Mouse (Mus musculus) B cell, adult 67 days (primary cell): Measurements from ENCODE around the gene Klhl4. TPM values are rescaled to one million over a fixed set of nuclear protein-coding genes. Genes with fewer than 3 reads are reported as not detected.

ENCODE experiments used
- total RNA-seq, 2 experiments: library from RNA; stranded (reverse); gene quantifications; 4 replicates each; pipeline ENCODE4 v1.2.4; 2023

The Klhl4 gene
- total RNA-seq: not detected

DNA sequence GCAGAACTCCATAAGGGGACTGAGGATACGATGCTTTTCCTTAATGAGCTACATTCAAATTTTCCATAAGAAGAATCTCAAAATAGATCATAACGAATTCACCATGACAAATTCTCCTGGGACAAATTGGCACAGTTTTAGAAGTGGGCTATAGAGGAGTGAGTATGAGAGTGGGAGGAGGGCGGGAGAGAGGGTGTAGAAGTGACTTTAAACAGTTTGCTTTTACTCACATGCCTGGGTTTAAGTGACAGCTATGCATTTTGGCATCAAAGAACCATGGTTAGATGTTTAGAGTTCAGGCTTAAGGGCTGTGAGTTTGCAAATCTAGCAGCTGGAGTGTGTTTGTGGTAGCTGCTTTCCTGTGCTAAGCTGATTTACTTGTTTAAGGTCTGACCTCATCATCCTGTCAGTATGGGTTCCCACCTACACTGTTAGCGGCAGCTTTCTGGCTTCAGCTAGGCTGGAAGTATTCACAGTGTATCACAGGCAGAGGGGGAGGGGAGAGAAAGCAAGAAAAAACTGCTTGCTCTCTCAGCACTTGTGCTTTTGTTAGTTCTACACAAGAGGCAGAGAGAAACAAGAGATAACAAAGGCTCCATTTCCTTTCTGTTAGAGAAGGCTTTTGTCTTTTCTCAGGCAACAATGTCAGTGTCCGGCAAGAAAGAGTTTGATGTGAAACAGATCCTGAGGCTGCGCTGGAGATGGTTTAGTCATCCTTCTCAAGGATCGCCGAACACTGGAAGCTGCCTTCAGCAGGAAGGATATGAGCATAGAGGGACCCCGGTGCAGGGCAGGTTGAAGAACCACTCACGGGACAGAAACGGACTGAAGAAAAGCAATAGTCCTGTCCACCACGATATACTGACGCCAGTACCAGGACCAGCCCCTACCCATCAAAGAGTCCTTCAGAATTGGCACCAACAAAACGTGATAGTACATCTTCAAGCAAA lies at the start of gene Klhl4:
TSS of gene Klhl4 (plus strand) at position 552 of the 950 bp plus-strand sequence.

